Mouse (Mus musculus): Measurements from ENCODE around the gene Gstm1. TPM values are rescaled to one million over a fixed set of nuclear protein-coding genes. Genes with fewer than 3 reads are reported as not detected.

Gstm1 gene
- polyA plus RNA-seq (2015; fragmentation: Nextera tagmentation; extraction: Ambion mirVana): 72.1 and 88.3 TPM in 2 replicates

DNA sequence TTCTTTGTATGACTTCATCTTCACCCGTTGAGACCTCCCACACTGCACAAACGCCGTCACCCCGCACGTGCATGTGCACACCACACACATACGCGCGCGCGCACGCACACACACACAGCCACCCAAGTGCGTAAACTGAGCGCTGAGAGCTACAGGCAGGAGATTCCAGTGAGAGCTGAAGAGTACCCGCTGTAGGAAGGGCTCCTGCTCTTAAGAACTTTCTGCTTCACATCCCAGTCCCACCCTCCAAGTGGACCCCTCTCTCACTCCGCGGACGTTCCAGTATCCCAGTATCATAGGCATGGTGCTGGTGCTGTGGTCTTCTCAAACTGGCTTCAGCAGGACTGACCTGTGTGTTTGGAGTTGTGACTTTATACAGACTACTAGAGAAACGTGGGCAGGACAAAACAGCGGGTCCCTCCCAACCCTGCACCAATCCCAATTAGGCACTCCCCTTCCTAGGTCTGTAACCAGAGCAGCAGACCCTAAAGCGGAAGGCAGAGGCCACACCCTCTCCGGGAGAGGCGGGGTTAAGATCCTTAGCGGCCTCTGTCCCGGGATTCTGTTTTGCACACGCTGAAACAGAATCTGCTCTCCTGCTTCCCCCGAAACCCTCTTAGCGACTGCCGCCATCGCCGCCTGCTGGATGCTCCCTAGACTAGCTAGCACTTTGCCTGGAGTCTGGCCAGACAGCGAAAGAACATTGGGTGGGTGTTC, at the start of gene Gstm1:
Gene Gstm1, minus strand, starts transcription at position 501 of the 717 bp plus-strand sequence.
- Histone ChIP-seq H3K9ac (peak within 1 kb of the TSS; percentile 58), H3K36me3 (no peaks in the 10 kb centered on the region), H3K4me3 (peak within 1 kb of the TSS; percentile 55), H3K4me2 (peak within 1 kb of the TSS; percentile 81), H3K27ac (peak within 1 kb of the TSS; percentile 96), H3K9me3 (replicated peaks) (no peaks in the 10 kb centered on the region), H3K4me1 (replicated peaks) (peaks cover 42% of the 10 kb centered on the region), H3K27me3 (no peaks in the 10 kb centered on the region)
- peak; percentile 98 for ATAC-seq (replicated peaks; ENCODE audit: insufficient number of reproducible peaks, insufficient read depth, low FRiP score, low read depth)
- WGBS: under 1% methylated on average over 31 of the region's 31 CpGs

DNA sequence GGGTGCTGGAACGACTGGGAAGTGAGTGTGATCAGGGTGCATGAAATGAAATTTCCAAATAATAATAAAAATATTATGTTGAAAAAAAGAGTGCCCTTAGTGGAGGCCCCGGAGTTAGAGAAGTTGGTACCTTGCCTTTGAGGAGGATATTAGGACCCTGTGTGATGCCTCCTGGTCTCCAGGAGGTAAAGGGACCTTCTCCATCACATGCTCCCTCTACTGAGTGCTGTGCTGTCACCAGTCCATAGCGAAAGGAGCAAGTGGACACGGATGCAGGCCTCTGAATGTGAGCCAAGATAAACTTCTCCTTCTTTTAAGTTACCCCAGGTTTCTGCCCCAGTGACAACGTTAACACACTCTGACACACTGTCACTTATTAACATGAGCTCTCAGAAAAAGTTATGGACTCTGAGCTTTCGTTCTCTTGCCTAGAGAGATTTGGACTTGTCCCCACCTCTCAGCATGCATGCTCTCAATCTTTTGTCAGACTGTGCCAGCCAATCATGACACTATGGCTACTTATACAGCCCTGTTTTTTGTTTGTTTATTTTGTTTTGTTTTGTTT, 49.7 kb upstream of the Gstm1 start:
- no peak overlapping the region for H3K9ac ChIP-seq
- no peaks in the 10 kb centered on the region for H3K36me3 ChIP-seq
- no peak overlapping the region for H3K4me3 ChIP-seq
- no peak overlapping the region for H3K27ac ChIP-seq
- 60% methylated on average over 6 of the region's 6 CpGs for WGBS
- H3K27me3 ChIP-seq: no peaks in the 10 kb centered on the region
- H3K9me3 ChIP-seq (replicated peaks): no peaks in the 10 kb centered on the region
- ATAC-seq (replicated peaks; ENCODE audit: insufficient number of reproducible peaks, insufficient read depth, low FRiP score, low read depth): no peak
- peaks cover 12% of the 10 kb centered on the region for H3K4me1 ChIP-seq (replicated peaks)
- H3K4me2 ChIP-seq: no peak overlapping the region

DNA sequence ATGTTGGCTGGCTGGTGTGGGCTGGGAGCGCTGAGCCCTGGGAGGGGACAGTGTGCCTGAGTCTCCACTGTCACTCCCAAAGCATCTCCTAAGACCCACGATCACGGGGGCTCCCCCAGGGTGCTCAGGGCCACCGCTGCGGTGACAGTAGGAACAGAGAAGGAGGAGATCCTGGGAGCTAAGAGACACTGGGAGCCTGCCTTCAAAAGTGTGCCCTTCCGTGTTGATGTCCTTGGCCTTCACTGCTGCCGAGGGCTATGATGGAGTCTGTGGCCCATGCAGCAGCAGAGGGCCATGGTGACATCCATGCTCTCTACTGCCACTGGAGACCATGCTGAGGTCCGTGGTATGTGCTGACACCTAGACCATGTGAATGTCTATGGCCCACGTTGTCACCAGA, 47.8 kb upstream of the Gstm1 start:
- Histone ChIP-seq H3K27me3 (no peaks in the 10 kb centered on the region), H3K9ac (no peak overlapping the region), H3K27ac (no peak overlapping the region), H3K4me3 (no peak overlapping the region), H3K9me3 (replicated peaks) (no peaks in the 10 kb centered on the region), H3K4me1 (replicated peaks) (peaks cover 15% of the 10 kb centered on the region), H3K36me3 (no peaks in the 10 kb centered on the region), H3K4me2 (no peak overlapping the region)
- no peak for ATAC-seq (replicated peaks; ENCODE audit: insufficient number of reproducible peaks, insufficient read depth, low FRiP score, low read depth)
- WGBS: 76% methylated on average over 9 of the region's 9 CpGs

DNA sequence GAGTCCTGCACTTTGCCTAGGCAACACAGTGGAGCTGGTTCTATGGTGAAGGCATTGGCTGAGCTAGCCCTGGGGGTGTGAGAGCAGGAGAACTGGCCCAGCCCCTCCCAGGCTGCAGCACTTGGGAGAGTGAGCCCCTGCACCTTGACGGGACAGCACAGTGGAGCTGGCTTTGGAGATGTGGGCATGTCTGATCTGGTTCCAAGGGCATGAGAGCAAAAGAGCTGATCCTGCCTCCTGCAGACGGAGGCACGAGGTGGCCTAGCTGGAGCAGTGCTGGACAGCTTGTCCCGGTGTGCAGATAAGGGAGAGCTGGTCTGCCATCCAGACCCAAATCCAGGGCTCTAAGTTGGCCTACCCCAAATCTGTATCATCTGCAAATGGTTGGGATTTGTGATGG, 46.9 kb upstream of the Gstm1 start:
- Histone ChIP-seq H3K27me3 (no peaks in the 10 kb centered on the region), H3K4me3 (no peak overlapping the region), H3K27ac (no peak overlapping the region), H3K4me2 (no peak overlapping the region), H3K36me3 (no peaks in the 10 kb centered on the region), H3K9me3 (replicated peaks) (no peaks in the 10 kb centered on the region), H3K4me1 (replicated peaks) (peaks cover 12% of the 10 kb centered on the region), H3K9ac (no peak overlapping the region)
- 43% methylated on average over 4 of the region's 4 CpGs for WGBS
- ATAC-seq (replicated peaks; ENCODE audit: insufficient number of reproducible peaks, insufficient read depth, low FRiP score, low read depth): no peak

DNA sequence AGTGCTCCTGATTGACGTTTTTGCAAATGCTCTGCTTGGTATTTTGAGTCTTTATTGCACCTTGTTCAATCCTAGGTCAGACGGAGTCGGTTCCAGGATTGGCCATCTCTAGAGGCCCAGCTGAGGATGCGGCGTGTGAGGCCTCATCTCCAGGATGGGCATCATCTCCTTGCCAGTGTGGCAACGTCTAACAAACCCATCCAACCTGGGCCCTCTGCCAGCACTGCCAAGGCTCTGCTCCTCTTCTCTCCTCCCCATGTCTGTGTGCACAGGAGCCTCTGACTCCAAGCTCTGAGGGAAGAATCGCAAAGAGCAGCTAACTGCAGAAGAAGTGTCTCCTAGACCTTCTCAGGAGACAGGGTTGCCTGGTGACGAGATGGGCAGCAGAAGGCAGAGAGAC, 44.9 kb upstream of the Gstm1 start:
- ATAC-seq (replicated peaks; ENCODE audit: insufficient number of reproducible peaks, insufficient read depth, low FRiP score, low read depth): no peak
- Histone ChIP-seq H3K9me3 (replicated peaks) (no peaks in the 10 kb centered on the region), H3K27me3 (no peaks in the 10 kb centered on the region), H3K4me3 (no peak overlapping the region), H3K27ac (no peak overlapping the region), H3K36me3 (no peaks in the 10 kb centered on the region), H3K4me2 (no peak overlapping the region), H3K9ac (no peak overlapping the region), H3K4me1 (replicated peaks) (0 out of 2 replicates have a peak, but pooled peaks cover 3% of the 10 kb centered on the region)
- WGBS: 79% methylated on average over 8 of the region's 8 CpGs

DNA sequence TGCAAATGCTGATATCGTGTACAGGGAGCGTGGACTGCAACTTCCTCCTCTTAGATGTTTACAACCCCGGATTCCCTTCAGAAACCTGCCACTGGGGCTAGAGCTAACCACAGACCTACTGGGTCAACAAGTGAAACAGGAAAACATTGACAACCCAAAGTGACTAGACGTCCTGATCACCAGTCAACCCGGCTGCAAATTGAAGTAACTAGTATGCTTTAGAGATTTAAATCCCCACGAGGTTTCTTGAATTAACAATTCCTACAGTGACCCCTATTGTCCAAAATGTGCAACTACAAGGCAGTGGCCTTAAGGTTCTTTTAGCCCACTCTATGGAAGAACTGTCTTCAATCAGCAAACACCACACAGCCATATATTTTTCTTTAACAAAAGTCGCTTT, 43.6 kb upstream of the Gstm1 start:
- H3K4me3 ChIP-seq: 0 out of 2 replicates have a peak overlapping the region, but pooled peaks have one; percentile 17

DNA sequence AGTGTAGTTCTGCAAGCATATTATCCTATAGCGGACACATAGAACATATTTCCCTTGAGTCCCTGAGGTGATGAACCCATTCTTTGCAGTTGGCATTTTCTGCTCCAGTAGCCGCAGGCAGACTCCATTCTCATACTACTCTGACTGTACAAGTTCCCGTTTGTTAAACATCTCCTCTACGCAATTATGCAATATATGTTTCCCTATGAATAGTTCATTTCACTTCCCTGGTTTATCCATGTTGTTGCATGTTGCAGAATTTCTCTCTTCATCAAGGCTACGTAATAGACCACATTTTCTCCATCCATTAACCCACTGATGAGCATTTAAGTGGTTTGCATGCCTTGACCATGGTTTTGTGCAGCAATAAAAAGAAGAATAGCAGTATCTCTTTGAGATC, 32.7 kb upstream of the Gstm1 start:
- Histone ChIP-seq H3K4me1 (replicated peaks) (no peaks in the 10 kb centered on the region), H3K9me3 (replicated peaks) (no peaks in the 10 kb centered on the region), H3K27me3 (no peaks in the 10 kb centered on the region), H3K9ac (no peak overlapping the region), H3K36me3 (no peaks in the 10 kb centered on the region), H3K4me3 (no peak overlapping the region), H3K27ac (no peak overlapping the region), H3K4me2 (no peak overlapping the region)
- WGBS: 84% methylated on average over 5 of the region's 5 CpGs
- no peak for ATAC-seq (replicated peaks; ENCODE audit: insufficient number of reproducible peaks, insufficient read depth, low FRiP score, low read depth)

More for the DNA sequence above, 43.6 kb upstream of the Gstm1 start:
- H3K36me3 ChIP-seq: no peaks in the 10 kb centered on the region
- no peak overlapping the region for H3K9ac ChIP-seq
- ATAC-seq (replicated peaks; ENCODE audit: insufficient number of reproducible peaks, insufficient read depth, low FRiP score, low read depth): no peak
- 0 out of 2 replicates have a peak, but pooled peaks cover 3% of the 10 kb centered on the region for H3K4me1 ChIP-seq (replicated peaks)
- 13% methylated on average over 7 of the region's 7 CpGs for WGBS
- H3K27ac ChIP-seq: no peak overlapping the region
- H3K27me3 ChIP-seq: no peaks in the 10 kb centered on the region
- H3K4me2 ChIP-seq: peak overlapping the region; percentile 40
- no peaks in the 10 kb centered on the region for H3K9me3 ChIP-seq (replicated peaks)

DNA sequence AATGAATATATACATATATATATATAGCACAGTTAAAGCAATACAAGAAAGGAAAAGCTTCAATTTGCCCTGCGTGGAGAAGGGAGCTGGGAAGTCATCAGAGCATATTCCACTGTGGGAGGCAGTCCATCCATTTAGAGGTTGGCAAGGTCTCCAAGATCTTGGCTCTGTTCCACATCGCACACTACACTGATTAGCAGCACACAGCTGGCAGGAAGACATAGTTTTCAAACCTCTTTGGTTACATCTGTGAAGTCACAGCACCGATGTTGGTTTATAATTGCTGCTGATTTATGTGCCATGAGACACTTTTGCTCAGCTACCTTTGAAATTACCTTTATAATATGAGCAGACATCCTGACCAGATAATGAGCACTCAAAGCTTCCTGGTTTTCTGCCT, 30.5 kb upstream of the Gstm1 start:
- no peaks in the 10 kb centered on the region for H3K9me3 ChIP-seq (replicated peaks)
- H3K4me3 ChIP-seq: no peak overlapping the region
- no peak for ATAC-seq (replicated peaks; ENCODE audit: insufficient number of reproducible peaks, insufficient read depth, low FRiP score, low read depth)
- H3K4me2 ChIP-seq: no peak overlapping the region
- H3K27ac ChIP-seq: no peak overlapping the region
- no peaks in the 10 kb centered on the region for H3K27me3 ChIP-seq
- H3K4me1 ChIP-seq (replicated peaks): peaks cover 8% of the 10 kb centered on the region
- no peak overlapping the region for H3K9ac ChIP-seq
- no peaks in the 10 kb centered on the region for H3K36me3 ChIP-seq
- 46% methylated on average over 3 of the region's 3 CpGs for WGBS

DNA sequence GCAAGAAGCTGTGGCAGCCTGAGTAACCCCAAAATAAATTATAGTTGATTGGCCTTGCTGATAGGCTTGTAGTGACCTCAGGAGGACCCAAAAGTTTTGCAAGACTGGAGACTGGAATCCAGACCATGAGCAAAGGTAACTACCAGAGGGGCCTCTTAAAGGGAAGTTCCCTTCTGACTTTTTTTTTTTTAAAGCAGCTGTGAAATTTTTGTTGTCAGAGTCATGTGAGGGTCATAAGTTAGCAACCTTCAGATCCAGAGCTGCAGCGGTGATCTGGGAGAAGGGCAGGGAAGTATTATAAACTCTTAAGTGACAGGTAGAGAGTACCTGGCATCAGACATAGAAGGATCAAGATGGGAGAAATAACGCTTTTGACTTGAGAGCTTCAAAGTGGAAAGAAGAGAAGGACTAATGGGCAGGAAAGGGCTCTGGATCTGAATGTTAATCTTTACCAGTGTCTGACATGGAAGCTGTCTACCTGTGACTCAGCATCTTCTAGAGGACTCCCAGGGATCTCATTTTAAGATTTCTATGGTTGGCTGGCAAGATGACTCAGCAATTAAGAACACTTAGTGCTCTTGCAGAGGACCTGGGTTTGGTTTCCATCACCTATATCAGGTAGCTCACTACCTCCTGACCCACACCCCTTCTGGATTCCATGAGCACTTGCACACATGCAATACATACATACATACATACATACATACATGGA, 29.3 kb upstream of the Gstm1 start:
- Histone ChIP-seq H3K9ac (no peak overlapping the region), H3K4me3 (no peak overlapping the region), H3K4me1 (replicated peaks) (peaks cover 8% of the 10 kb centered on the region), H3K27ac (no peak overlapping the region), H3K4me2 (no peak overlapping the region), H3K36me3 (no peaks in the 10 kb centered on the region), H3K27me3 (no peaks in the 10 kb centered on the region), H3K9me3 (replicated peaks) (no peaks in the 10 kb centered on the region)
- WGBS: 74% methylated on average over 2 of the region's 2 CpGs
- ATAC-seq (replicated peaks; ENCODE audit: insufficient number of reproducible peaks, insufficient read depth, low FRiP score, low read depth): no peak

DNA sequence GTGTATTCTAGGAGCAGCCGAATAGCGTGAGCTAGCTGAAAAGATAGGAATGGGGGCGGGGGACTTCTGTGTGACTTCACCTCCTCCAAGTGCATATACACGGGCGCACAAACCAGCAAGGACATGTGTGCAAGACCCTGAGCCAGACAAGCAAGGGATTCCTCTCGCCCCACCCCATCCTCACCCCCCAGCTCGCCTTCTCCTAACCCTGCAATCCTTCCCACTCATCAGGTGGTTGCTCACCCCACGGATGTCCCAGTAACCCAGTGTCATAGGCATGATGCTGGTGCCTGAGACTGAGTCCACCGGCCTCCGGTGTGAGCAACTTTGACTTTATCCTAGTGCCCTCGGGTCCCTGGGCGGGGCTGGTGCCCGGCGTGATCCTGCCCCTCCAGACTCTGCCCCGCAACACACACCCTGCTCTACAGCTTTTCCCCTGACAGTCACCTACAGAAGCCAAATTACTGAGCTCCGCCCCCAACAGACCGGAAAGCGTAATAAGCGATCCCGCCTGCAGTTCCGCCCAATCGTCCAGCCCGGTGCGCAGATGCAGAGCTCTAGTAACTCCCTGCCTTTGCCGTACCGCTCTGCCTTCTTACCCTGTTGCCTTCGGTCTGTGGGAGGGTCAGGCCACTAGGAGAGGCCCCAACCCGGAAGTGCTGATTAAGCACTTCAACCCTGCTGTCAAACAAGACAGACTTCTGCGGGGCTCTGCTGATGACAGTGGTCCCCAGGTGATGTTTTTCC, 26.8 kb upstream of the Gstm1 start, which contains the start of gene Gstm4:
Gene Gstm4, minus strand, starts transcription at position 501 of the 747 bp plus-strand sequence.
- H3K36me3 ChIP-seq: no peaks in the 10 kb centered on the region
- peaks cover 8% of the 10 kb centered on the region for H3K4me1 ChIP-seq (replicated peaks)
- 3% methylated on average over 29 of the region's 29 CpGs for WGBS
- peak; percentile 89 for ATAC-seq (replicated peaks; ENCODE audit: insufficient number of reproducible peaks, insufficient read depth, low FRiP score, low read depth)
- H3K4me2 ChIP-seq: peak within 1 kb of the TSS; percentile 91
- peak within 1 kb of the TSS; percentile 68 for H3K4me3 ChIP-seq
- no peaks in the 10 kb centered on the region for H3K9me3 ChIP-seq (replicated peaks)
- no peaks in the 10 kb centered on the region for H3K27me3 ChIP-seq
- peak within 1 kb of the TSS; percentile 72 for H3K9ac ChIP-seq
- peak within 1 kb of the TSS; percentile 80 for H3K27ac ChIP-seq

DNA sequence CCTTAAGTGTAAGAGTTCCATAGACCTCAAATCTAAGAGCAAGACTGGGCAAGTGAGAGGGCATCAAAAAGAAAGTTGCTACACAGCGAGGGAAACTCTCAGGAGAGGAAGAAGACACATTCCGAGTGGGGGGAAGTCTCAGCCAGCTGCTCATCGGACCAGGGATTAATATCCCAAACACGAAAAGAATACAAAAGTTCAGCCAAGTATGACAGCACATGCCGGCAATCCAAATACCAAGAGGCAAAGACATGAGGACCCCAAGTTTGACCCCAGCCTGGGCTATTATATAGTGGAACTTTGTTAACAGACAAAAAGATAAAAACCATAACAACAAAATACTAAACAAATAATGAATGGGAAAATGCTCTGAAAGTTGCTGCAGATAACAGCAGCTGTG, 15.4 kb upstream of the Gstm1 start:
- H3K27ac ChIP-seq: no peak overlapping the region
- H3K27me3 ChIP-seq: peaks cover 13% of the 10 kb centered on the region; the same call in 1 of the 2 replicates
- H3K36me3 ChIP-seq: no peaks in the 10 kb centered on the region
- H3K9ac ChIP-seq: no peak overlapping the region
- H3K9me3 ChIP-seq (replicated peaks): no peaks in the 10 kb centered on the region
- no peak overlapping the region for H3K4me2 ChIP-seq
- ATAC-seq (replicated peaks; ENCODE audit: insufficient number of reproducible peaks, insufficient read depth, low FRiP score, low read depth): no peak
- 50% methylated on average over 5 of the region's 5 CpGs for WGBS
- H3K4me3 ChIP-seq: no peak overlapping the region
- no peaks in the 10 kb centered on the region for H3K4me1 ChIP-seq (replicated peaks)
